Mouse (Mus musculus) monocyte, adult 5-6 weeks (primary cell): ENCODE data around the gene Bbc3. TPM values are rescaled to one million over a fixed set of nuclear protein-coding genes. Genes with fewer than 3 reads are reported as not detected.
"Not testable (repeated sequence)": the region's sequence is repeated elsewhere in the genome, so short reads cannot be mapped to it uniquely, and the experiment has no call there.

Source experiments
- ATAC-seq: fragments of 153-309, 156-312 bp; replicated peaks from 2 replicates; pipeline ENCODE4 v1.8.0; 2017; ENCODE audit warnings: mild to moderate bottlenecking; ENCODE audit not compliant: low TSS enrichment, insufficient number of reproducible peaks, severe bottlenecking, poor library complexity, low FRiP score
- total RNA-seq: library from RNA; stranded (forward); fragments of 200-1000, 200-491, 200-594 nt; gene quantifications from 3 replicates; pipeline ENCODE4 v1.2.3, GENCODE M21; 2017

Bbc3 gene
- 26.4 to 30.9 TPM (median 30.1 TPM) in 3 replicates for total RNA-seq

DNA sequence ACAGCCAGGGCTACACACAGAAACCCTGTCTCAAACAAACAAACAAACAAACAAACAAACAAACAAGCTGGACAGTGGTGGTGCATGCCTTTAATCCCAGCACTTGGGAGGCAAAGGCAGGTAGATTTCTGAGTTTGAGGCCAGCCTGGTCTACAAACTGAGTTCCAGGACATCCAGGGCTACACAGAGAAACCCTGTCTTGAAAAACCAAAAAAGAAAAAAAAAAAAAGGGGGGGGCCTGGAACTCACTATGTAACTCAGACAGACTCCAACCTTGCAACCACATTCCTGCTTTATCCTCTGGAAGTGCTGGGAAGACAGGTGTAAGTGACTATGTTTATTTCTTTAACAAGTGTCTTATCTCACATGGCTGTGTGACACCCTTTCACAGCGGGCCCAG, at the start of gene Bbc3:
Gene Bbc3 (plus strand): TSS at position 301 of the 400 bp plus-strand sequence.
- ATAC-seq = not testable (repeated sequence)

DNA sequence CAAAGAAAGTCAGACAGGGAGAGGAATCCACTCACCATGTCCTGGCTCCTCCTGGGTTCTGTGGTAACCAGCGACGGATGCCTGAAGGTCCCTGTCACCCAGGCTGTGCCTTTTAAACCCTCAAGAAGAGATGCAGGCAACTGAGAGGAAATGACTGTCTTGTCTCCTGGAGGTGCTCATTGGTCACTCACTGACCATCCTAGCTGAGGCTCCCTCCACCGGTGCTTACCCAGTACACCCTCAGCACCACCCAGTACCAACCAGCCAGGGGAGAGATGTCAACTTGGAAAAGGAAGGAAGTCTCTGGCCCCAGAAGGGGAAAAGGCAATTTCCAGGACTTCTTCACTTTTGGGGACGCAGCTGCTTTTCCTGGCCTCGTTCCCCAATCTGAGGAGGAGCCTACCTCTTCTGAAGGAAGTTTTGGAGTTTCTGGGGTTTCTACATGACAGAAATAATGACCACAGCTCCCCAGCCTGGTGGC, 49.0 kb upstream of the Bbc3 start, which contains the start of gene C5ar1:
Gene C5ar1 (minus strand): TSS at position 431 of the 481 bp plus-strand sequence.
- ATAC-seq = no peak

DNA sequence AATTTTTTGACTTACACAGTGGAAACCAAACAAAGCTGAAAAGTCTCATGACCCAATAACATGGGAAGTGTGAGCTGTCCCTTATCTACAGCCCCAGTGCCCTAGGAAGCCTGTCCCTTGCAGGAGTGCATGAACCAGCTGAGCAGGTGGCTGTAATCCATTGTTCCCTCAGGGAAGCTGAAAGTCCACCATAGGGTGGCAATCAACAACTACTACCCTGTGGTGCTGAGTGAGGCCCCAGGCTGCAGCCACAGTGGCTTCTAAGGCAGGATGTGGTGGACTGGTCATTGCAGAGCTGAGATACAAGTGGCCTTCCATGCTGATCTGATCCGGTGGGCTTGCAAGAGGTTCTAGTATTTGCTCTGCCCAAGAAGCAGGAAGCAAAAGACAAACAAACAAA, 47.1 kb upstream of the Bbc3 start:
- ATAC-seq = 0 out of 2 replicates have a peak, but pooled peaks have one; percentile 14

DNA sequence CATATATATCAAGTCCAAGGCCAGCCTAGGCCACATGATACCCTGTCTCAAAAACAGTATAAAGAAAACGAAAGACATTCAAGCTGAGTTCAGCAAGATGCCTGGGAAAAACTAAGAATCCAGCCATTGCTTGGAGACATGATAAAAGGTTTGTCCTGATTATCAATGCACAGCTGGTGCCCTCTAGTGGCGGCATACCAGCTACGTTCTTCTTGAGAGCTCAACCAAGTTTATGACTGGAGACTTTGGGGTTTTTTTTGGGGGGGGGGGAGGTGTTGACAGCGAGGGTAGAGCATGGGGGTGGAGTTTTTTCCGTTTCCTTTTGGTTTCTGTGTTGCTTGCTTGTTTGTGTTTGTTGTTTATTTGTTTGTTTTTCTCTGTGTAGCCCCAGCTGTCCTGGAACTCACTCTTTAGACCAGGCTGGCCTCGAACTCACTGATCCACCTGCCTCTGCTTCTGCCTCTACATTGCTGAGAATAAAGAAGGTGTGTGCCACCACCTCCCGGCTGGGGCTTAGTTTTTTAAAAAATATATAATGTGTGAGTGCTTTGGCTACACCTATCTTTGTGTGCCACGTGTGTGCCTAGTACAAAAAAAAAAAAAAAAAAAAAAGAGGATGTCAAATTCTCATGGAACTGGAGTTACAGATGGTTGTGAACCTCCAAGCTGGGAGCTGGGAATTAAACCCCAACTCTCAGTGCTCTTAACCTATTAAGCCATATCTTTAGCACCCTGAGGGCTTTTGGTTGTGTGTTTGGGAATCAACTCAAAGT, 45.0 kb upstream of the Bbc3 start:
- 0 out of 2 replicates have a peak, but pooled peaks have one; percentile 44 for ATAC-seq

DNA sequence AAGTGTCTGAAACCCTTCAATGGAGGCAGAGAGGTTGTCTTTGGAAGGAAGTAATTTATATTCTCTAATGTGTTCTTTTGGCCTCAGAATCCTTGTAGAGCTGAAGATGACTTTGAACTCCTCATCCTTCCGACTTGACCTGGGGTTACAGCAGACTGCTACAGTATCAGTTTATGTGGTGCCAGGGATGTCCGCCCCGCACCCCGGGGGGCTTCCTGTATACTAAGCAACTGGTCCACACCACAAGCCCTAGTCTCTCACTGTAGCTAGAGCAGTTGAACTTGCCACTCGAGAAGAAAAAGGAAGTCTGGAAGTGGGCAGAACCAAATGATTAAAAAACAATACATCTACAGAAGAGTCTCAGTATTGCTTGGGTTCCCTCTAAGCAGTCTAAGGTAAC, 44.4 kb upstream of the Bbc3 start:
- no peak for ATAC-seq

DNA sequence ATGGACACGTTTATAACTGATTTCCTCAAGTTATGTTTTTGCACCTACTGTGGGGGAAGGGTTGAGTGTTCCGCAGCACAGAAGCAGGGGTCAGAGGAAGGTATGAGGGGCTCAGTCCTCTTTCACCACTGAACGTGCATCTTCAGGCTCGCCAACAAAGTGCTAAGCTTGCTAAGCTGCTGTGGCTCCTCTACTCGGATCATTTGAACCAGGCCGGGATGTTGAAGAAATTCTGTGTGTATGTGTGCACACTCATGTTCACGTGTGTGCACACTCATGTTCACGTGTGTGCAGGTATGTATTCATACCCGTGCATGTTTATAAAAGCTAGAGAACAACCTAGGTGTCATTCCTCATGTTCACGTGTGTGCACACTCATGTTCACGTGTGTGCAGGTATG, 42.3 kb upstream of the Bbc3 start:
- ATAC-seq = no peak

DNA sequence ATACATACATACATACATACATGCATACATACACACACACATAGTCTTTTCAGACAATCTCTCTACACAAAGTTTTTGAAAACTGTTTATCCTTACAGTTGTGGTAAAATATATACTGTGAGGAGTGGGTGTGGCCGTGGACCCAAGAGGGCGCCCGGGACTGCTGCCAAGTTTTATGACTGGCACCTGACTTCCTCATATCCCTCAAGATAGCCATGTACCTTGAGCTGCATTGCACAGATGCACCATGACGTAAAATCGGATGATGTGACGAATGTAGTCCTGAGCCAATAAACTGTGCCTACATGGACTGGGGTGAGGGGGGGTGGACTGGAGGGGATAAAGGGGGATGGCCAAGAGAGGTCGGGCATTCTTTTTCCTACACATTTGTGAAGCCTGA, 41.6 kb upstream of the Bbc3 start:
- not testable (repeated sequence) for ATAC-seq

DNA sequence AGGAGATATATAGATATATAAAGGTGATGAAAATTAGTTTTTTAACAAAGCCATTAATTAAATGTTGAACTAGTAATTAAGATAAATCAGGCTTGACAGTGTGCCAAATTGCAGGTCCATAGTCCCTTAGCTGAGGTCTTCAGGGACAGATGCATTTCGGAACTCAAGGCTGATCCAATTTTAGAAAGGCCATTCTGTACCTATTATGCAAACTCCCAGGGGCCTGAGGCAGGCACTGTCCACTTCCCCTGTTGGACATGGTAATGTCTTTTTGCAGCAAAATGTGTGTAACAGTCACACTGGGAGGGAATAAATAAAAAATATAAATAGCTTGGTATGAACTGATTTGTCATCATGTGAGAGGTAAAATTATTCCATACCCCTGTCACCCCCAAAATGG, 37.1 kb upstream of the Bbc3 start:
- ATAC-seq = no peak

DNA sequence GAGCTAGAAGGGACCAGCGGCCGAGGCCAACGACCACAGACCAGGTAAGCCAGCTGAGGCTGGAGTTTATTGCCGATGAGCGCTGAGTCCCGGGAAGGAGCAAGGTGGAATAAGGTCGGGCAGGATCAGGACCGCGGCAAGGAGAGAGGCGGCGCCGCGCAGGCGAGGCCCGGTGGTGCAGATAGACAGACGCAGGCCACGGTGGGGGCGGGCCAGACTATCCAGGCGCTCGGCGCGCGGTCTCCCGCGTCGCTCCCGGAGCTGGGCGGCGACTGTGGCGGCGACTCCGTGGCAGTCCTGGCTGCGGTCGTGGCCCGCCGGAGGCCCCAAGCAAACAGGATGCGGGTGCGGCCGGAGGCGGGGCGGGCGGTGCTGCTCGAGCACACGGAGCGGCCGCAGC, 35.5 kb upstream of the Bbc3 start:
- ATAC-seq = no peak

DNA sequence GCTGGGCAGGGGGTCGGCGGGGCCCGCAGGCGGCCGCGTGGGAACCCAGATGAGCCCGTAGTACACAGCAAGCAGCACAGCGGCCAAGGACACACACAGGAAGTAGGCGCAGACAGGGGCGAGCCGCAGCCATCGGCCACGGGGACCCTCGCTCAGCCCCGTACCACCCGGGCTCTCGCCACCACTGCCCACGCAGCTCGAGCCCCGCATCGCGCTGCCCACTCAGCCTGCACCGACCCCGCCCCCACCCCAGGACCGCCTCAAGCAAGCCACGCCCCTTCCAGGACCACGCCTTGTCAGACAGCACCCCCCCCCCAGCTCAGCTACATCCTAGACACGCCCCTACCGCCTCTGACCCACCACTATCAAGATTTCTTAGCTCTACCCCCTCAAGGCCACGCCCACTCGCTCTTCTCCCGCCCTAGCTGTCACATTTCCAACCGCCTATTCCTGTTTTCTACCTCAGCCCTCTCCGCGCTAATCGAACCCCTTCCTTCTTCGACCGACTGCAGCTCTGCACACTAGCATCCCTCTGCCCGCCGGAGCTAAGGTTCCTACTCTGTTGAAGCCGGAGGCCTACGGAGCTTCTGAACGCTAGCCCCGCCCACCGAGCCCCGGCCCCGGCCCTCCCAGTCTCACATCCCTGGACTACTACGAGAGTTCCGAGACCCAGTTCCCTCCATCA, 35.0 kb upstream of the Bbc3 start, which contains the start of gene Inafm1:
Gene Inafm1 (minus strand): TSS at position 537 of the 685 bp plus-strand sequence.
- peak; percentile 78 for ATAC-seq

DNA sequence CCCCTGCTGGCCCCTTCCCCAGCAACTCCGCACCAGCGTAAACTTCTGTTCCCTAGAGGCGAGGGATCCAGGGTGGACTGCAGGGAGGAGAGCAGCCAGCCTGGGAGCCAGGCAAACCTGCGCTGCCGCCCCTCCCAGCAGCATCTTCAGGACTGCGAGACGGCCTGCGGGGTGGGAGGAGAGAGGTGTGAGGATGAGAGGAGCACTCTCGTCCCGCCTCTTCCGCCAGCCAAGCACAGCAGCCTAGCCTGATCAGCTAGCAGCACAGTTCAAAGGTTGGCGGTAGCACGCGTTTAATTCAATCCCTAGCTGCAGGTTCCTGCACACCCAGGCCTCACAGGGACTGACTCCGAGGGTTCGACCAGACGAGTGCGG, 34.4 kb upstream of the Bbc3 start:
- peak; percentile 56 for ATAC-seq

DNA sequence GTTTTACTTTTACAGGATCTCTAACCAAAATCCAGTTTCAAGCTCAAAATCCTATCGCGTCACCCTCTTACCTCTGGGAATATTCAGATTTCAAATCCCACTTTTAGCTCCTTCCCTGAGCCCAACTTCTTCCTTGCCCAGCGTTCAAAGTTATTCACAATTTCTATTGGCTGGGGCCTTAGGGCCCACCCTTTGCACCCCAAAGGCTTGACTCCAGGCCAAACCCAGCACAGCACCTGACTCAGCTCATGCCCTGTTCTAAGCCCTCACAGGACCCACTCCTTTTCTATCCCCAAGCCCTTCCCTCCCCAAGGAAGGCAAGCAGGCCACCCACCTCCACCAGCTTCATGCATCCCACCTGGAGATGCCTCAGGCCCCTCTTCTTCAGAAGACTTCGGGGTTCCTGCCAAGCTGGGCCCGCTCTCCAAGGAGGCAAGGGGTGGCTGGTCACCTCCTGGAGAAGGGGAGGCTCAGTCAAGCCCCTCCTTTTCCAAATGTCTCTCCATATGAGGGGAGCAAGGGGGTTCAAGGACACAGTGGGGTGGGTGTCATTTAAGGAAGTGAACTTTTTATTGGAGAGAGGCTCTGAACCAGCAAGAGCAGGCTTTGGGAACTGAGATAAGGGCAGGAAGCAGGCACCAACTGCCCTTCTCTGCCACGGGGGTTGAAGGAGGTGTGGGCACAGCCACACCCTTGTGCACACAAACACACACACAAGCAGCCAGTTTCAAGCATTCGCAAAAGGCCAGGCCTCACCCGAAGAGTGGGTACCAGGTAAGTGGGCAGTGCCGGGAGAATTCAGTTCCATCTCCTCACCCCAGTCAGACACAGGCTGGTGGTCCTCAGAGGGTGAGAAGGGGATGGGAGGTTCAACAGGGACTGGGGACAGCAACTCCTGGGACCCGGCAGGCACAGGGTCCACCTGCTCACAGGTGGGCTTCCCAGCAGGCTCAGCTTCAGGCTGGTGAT, 33.0 kb upstream of the Bbc3 start:
- no peak for ATAC-seq

DNA sequence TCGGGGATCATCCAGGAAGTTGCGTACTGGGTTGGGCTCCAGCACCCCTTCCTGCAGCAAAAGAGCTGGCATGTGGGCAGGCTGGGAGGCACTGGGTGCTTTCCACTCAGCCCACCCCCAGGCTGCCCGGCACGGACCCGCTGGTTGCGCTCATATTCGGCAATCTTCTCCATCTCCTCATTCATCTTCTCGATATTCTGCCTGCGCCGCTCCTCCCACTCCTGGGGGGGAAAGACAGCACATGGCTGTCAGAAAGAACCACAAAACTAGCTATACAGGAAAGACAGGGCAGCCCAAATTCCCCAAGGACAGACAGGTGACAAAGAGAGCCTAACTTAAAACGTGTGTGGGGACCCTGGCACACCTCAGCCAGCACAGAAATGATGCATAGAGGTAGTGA, 27.5 kb upstream of the Bbc3 start:
- ATAC-seq = no peak

DNA sequence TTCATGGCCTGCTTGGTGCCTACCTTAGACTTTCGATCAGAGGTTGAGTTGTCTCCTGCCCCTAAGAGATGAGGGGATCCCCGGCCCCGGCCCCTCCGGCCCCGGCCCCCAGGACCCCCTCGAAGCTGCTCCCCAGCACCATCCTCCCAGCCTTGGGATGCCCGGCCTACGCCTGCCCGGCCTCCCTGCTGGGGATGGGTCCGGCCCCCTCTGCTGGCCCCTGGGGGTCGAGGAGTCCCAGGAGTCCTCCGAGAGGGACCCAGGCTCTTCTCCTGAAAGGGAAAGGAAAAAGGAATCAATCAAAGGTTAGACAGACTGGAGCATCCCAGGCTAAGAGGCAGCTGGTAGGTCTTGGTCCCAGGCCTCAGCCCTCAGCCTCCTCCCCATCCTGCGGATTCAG, 25.9 kb upstream of the Bbc3 start:
- no peak for ATAC-seq

DNA sequence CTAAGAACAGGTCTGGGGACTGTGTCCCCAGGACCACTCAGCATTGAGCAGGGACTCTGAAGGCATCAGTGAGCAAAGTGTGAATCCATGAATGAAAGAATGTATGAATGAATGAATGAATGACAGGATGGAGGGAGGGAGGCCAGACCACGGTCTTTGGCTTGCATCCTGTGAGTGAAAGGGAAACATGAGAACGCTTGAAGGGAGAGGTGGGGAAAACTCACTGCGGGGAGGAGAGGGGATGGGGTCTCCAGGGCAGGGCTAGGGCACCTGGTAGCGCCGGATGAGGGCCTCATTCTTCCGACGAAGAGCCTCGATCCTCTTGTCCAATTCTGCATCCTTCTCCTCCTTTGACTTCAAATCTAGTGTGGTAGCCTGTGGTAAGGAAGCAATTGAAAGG, 24.2 kb upstream of the Bbc3 start:
- ATAC-seq = no peak

DNA sequence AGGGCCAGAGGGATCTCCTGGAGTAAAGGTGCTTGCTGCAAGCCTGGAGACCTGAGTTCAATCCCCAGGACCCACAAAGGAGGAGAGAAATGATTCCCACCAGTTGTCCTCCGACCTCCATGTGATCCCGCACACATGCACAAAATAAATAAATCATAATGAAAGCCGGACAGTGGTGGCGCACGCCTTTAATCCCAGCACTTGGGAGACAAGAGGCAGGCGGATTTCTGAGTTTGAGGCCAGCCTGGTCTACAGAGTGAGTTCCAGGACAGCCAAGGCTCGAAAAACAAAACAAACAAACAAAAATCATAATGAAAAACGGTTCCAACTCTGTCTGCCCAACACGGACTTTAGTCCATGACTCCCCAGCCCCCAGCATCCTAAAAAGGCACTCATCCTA, 23.3 kb upstream of the Bbc3 start:
- no peak for ATAC-seq

DNA sequence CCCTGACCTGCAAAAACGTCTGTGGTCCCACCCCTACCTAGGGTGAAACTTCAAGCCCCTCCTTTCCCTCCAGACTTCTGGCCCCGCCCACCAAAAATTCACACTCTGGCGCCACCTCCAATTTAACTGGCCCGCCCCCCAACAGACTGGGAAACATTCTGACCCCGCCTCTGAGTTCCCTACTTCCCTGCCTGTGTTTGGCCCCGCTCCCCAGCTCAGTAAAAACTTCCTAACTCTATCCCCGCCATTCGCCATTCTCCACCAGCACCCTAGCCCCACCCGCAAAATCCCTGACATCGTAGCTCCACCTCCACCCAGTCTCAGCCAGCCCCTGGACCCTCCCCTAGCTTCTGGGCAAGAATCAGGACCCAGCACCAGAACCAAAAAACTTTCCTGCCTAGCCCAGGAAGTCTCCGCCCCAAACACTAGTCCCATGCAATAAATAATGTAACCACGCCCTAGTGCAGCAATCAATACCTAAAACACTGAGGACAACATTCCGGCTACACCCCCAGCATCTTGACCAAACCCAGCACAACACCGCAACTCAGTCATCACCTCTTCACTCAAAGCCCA, 22.7 kb upstream of the Bbc3 start:
- ATAC-seq = peak; percentile 27
